Mouse (Mus musculus): ENCODE measurements around the gene Esp3.
"Not testable (repeated sequence)": the region's sequence is repeated elsewhere in the genome, so short reads cannot be mapped to it uniquely, and the experiment has no call there.

Gene Esp3

GRCm38 (mm10) chr17:40631775-40632174 lies at the start of gene Esp3:
Gene Esp3 (plus strand): TSS chr17:40632075.
- DNase-seq (ENCODE audit: extremely low spot score, low read depth, low spot score), result not testable (repeated sequence)

GRCm38 (mm10) chr17:40583906-40584305 lies 48.0 kb upstream of the Esp3 start:
- not testable (repeated sequence) for DNase-seq (ENCODE audit: extremely low spot score, low read depth, low spot score)

GRCm38 (mm10) chr17:40591297-40591696 lies 40.6 kb upstream of the Esp3 start:
- no peak for DNase-seq (ENCODE audit: extremely low spot score, low read depth, low spot score)

- no peak for DNase-seq (ENCODE audit: extremely low spot score, low read depth, low spot score)
These were observed 33.6 kb upstream of the Esp3 start, which contains the start of gene Esp4 for GRCm38 (mm10) chr17:40598294-40598693. Gene Esp4 (plus strand): TSS chr17:40598594.

DNA sequence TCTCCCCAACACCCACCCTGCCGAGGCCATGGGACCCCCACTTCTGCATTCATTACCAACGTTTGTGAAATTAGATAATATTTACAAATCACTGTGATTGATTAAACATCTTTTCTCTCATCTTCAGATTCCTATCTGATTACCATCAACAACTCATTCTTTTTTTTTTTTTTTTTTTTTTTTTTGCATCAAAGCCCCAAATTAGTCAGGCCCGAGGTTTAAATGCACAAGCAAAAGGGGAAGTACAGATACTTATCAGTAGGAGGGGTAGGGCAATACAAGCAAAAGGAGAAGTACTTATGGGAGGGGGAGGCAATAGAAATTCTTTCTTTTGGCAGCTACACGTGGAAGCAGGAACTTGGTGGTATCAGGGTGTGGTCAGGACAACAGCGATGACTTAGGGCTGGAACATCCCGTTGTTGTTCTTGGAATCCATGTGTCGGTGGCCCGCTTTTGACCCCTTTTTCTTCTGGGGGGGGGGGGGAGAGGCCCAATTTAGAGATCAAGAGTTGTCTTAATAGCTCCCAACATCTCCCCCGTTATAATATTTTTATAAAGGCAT lies 30.3 kb downstream of the Esp3 start:
- DNase-seq (ENCODE audit: extremely low spot score, low read depth, low spot score), result not testable (repeated sequence)

DNA sequence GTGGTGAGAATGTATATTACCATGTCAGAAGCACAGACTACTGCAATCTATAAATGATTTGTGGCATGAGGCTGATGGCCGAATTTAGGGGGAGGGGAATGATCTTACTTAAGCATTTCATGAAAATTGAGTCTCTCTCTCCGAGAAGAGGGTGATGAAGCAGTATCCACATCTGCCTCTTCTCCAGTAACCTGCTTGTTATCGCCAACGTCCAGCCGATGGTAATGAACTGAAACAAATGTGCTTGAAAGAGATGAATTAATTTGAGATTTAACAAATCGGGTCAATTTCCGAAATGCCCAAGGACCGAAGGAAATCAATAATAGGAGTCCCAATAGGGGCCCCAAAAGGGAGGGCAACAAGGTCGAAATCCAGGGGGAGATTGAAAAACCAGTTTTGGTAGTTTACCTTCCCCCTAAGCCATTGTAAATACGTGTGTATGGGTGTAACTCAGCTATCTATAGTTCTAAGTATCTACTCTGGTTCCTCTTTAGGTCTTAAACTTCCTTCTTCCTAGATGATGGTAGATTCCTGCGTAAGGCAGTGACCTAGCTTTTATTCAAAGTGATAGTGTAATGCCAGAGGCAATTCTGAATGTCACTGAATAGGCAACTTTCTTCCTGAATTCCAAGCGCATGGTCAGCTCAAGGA lies 31.4 kb downstream of the Esp3 start:
- DNase-seq (ENCODE audit: extremely low spot score, low read depth, low spot score), result not testable (repeated sequence)

Measured in hindlimb bud, embryonic 11.5 days (tissue).